Mouse (Mus musculus): ENCODE results near the gene Tex21. TPM values are rescaled to one million over a fixed set of nuclear protein-coding genes. Genes with fewer than 3 reads are reported as not detected.
A peak's percentile ranks its signal among the peaks of the same experiment; 100 is the strongest.

Tex21 gene
- not detected for total RNA-seq (2021)
- long read RNA-seq, experiment 1: 0 reads
- long read RNA-seq, experiment 2: 0 reads

- DNase-seq (ENCODE audit: low spot score): no peak
These were observed at the start of gene Tex21 for GRCm38 (mm10) chr12:76246646-76247045. TSS of gene Tex21 (minus strand) at chr12:76246746.

- DNase-seq (ENCODE audit: low spot score): peak; percentile 42
These were observed 46.6 kb upstream of the Tex21 start for GRCm38 (mm10) chr12:76293192-76293591.

- no peak for DNase-seq (ENCODE audit: low spot score)
These were observed 43.7 kb upstream of the Tex21 start for GRCm38 (mm10) chr12:76290271-76290670.

GRCm38 (mm10) chr12:76289428-76289827 is 42.9 kb upstream of the Tex21 start:
- no peak for DNase-seq (ENCODE audit: low spot score)

- no peak for DNase-seq (ENCODE audit: low spot score)
These were observed 41.9 kb upstream of the Tex21 start for GRCm38 (mm10) chr12:76288494-76288893.

GRCm38 (mm10) chr12:76287986-76288385 is 41.4 kb upstream of the Tex21 start:
- DNase-seq (ENCODE audit: low spot score): no peak

- DNase-seq (ENCODE audit: low spot score): no peak
These were observed 38.9 kb upstream of the Tex21 start for GRCm38 (mm10) chr12:76285418-76285817.

- DNase-seq (ENCODE audit: low spot score): no peak
These were observed 36.1 kb upstream of the Tex21 start for GRCm38 (mm10) chr12:76282532-76283173.

- no peak for DNase-seq (ENCODE audit: low spot score)
These were observed 35.6 kb upstream of the Tex21 start for GRCm38 (mm10) chr12:76282132-76282531.

GRCm38 (mm10) chr12:76281111-76281660 is 34.6 kb upstream of the Tex21 start:
- no peak for DNase-seq (ENCODE audit: low spot score)

GRCm38 (mm10) chr12:76280556-76280955 is 34.0 kb upstream of the Tex21 start:
- DNase-seq (ENCODE audit: low spot score): no peak

GRCm38 (mm10) chr12:76278209-76278608 is 31.7 kb upstream of the Tex21 start:
- no peak for DNase-seq (ENCODE audit: low spot score)

- DNase-seq (ENCODE audit: low spot score): no peak
These were observed 26.3 kb upstream of the Tex21 start for GRCm38 (mm10) chr12:76272610-76273524.

GRCm38 (mm10) chr12:76271516-76271915 is 25.0 kb upstream of the Tex21 start:
- DNase-seq (ENCODE audit: low spot score): no peak

GRCm38 (mm10) chr12:76269196-76269595 is 22.6 kb upstream of the Tex21 start:
- no peak for DNase-seq (ENCODE audit: low spot score)

- DNase-seq (ENCODE audit: low spot score): no peak
These were observed 22.1 kb upstream of the Tex21 start for GRCm38 (mm10) chr12:76268686-76269085.

- peak; percentile 47 for DNase-seq (ENCODE audit: low spot score)
These were observed 20.3 kb upstream of the Tex21 start for GRCm38 (mm10) chr12:76266875-76267274.

GRCm38 (mm10) chr12:76265001-76265400 is 18.5 kb upstream of the Tex21 start:
- no peak for DNase-seq (ENCODE audit: low spot score)

GRCm38 (mm10) chr12:76264325-76264965 is 17.9 kb upstream of the Tex21 start:
- DNase-seq (ENCODE audit: low spot score): peak; percentile 36

GRCm38 (mm10) chr12:76263876-76264275 is 17.3 kb upstream of the Tex21 start:
- no peak for DNase-seq (ENCODE audit: low spot score)

- DNase-seq (ENCODE audit: low spot score): no peak
These were observed 16.4 kb upstream of the Tex21 start for GRCm38 (mm10) chr12:76262918-76263317.

- no peak for DNase-seq (ENCODE audit: low spot score)
These were observed 15.0 kb upstream of the Tex21 start for GRCm38 (mm10) chr12:76261556-76261955.

Data from gastrocnemius, adult 18-20 months (tissue).